Mouse (Mus musculus) hindbrain, embryonic 10.5 days (tissue): ENCODE results near the gene Dse. TPM values are rescaled to one million over a fixed set of nuclear protein-coding genes. Genes with fewer than 3 reads are reported as not detected.
A peak's percentile ranks its signal among the peaks of the same experiment; 100 is the strongest.

Experiments
- DNase-seq: peaks from one replicate; pipeline ENCODE4 v3.0.0-alpha.2; 2017; ENCODE audit warnings: low spot score
- H3K27ac ChIP-seq: fragments of 300-500 bp; sonication (generic); 2 replicates; pipeline ENCODE4 v1.5.1; 2016; ENCODE audit warnings: mild to moderate bottlenecking, moderate library complexity
- H3K27me3 ChIP-seq: fragments of 300-500 bp; sonication (generic); 2 replicates; pipeline ENCODE4 v1.6.1; 2016; ENCODE audit warnings: mild to moderate bottlenecking; ENCODE audit not compliant: poor library complexity, insufficient read depth, severe bottlenecking
- H3K36me3 ChIP-seq: fragments of 300-500 bp; sonication (generic); 2 replicates; pipeline ENCODE4 v1.6.1; 2016; ENCODE audit warnings: mild to moderate bottlenecking, moderate library complexity
- H3K4me1 ChIP-seq: fragments of 300-500 bp; sonication (generic); replicated peaks from 2 replicates; pipeline ENCODE4 v1.6.1; 2016; ENCODE audit warnings: mild to moderate bottlenecking
- H3K4me3 ChIP-seq: fragments of 300-500 bp; sonication (generic); 2 replicates; pipeline ENCODE4 v1.5.1; 2016; ENCODE audit warnings: mild to moderate bottlenecking, moderate library complexity
- H3K9me3 ChIP-seq: fragments of 300-500 bp; sonication (generic); 2 replicates; pipeline ENCODE4 v1.6.1; 2016; ENCODE audit warnings: mild to moderate bottlenecking, moderate library complexity
- WGBS: fragments of 180-500 bp; shearing (Covaris S2); methylation state at CpG from one replicate; pipeline ENCODE4 v1.1.7; 2016; 5-methylcytosine and 5-hydroxymethylcytosine counted together
- polyA plus RNA-seq: library from polyadenylated mRNA; unstranded; fragments of >200 nt; fragmentation: Nextera tagmentation; extraction: Ambion mirVana; gene quantifications from 2 replicates; pipeline ENCODE4 v1.2.1, GENCODE M21; 2016

Dse gene
- polyA plus RNA-seq, 1 experiment from 2014 or later, result 18.4 TPM

DNA sequence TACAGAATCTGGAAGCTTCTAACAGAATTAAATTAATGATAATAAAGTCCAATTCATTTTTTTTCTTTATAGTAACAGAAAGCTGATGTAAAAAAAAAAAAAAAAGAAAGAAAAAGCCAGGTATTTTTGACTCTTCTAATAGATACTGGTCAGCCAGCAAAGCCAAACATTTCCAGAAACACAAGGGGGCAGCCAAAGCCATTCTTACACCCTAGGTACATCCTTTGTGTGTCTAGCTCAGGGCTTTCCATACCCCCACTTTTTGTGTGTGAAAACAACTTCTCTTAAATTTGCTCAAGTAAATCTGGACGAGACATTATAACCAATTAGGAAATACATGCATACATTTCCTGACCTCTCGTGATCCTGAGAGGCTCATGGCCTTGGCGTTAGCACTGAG lies 55.7 kb downstream of the Dse start:
- no peak overlapping the region for H3K4me3 ChIP-seq
- H3K27me3 ChIP-seq, result no peaks in the 10 kb centered on the region
- no peak overlapping the region for H3K27ac ChIP-seq
- WGBS, result 84% methylated on average over 3 of the region's 3 CpGs
- no peaks in the 10 kb centered on the region for H3K4me1 ChIP-seq
- no peak for DNase-seq
- H3K9me3 ChIP-seq, result no peaks in the 10 kb centered on the region
- peaks cover 20% of the 10 kb centered on the region for H3K36me3 ChIP-seq

DNA sequence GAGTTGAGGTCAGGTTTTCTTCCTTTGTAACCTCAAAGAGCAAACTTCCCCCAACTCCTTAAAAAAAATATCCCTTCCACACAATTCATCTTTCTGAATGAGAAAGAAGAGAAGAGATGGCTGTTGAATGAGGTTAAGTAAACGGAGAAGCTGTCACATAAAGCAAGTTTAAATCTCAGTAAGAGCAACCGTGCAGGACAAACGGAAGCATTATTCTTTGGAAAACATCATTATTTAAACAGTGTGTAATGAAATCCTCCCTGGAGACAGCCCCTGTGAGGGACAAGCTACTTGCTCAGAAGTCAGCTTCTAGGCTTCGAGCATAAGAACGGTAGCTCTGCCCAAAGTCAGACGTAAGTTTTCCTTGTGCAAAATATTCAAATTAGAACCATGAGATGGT lies 57.1 kb downstream of the Dse start:
- Histone ChIP-seq H3K36me3 (peaks cover 20% of the 10 kb centered on the region), H3K4me1 (no peaks in the 10 kb centered on the region), H3K27me3 (no peaks in the 10 kb centered on the region), H3K4me3 (no peak overlapping the region), H3K9me3 (no peaks in the 10 kb centered on the region), H3K27ac (no peak overlapping the region)
- no peak for DNase-seq
- WGBS, result 58% methylated on average over 6 of the region's 6 CpGs

DNA sequence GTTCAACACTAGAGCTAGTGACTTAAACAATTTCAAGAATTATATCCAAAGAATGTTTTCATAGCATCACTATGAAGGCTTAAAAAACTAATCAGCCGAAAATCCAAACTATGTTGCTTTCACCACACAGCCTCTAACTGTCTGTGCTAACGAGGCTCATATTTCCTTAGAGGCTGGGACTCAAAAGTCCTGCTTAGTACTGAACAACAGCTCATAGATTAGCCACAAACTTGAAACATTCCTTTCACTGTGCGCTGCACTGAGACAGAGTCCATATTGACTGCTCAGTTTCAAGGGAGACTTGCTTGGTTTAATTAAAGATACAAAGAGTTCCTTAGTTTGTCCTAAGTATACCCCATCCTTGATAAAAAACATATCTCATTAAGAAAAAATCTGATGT lies 57.7 kb downstream of the Dse start:
- H3K4me3 ChIP-seq, result no peak overlapping the region
- DNase-seq, result no peak
- no peaks in the 10 kb centered on the region for H3K4me1 ChIP-seq
- H3K9me3 ChIP-seq, result no peaks in the 10 kb centered on the region
- peaks cover 20% of the 10 kb centered on the region for H3K36me3 ChIP-seq
- H3K27me3 ChIP-seq, result no peaks in the 10 kb centered on the region
- 76% methylated on average over 3 of the region's 3 CpGs for WGBS
- no peak overlapping the region for H3K27ac ChIP-seq

DNA sequence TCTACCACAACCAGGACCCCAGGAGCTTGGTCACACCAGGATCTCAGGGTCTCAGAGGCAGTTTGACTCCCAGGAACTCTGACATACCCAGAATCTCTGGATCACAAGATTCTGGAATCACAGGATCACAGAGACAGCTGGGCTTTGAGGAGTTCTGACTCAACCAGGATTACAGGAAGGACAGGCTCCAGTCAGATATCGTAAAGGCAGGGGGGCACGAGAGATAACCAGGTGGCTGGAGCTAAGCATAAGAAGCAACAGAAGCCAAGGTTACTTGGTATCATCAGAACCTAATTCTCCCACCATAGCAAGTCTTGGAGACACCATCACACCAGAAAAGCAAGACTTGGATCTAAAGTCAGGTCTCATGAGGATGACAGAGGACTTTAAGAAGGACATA lies 65.8 kb downstream of the Dse start:
- no peak for DNase-seq
- Histone ChIP-seq H3K4me1 (peaks cover 9% of the 10 kb centered on the region), H3K27me3 (no peaks in the 10 kb centered on the region), H3K27ac (no peak overlapping the region), H3K36me3 (no peaks in the 10 kb centered on the region), H3K4me3 (no peak overlapping the region), H3K9me3 (peaks cover 9% of the 10 kb centered on the region; the same call in 1 of the 2 replicates)
- WGBS, result 88% methylated on average over 2 of the region's 2 CpGs

DNA sequence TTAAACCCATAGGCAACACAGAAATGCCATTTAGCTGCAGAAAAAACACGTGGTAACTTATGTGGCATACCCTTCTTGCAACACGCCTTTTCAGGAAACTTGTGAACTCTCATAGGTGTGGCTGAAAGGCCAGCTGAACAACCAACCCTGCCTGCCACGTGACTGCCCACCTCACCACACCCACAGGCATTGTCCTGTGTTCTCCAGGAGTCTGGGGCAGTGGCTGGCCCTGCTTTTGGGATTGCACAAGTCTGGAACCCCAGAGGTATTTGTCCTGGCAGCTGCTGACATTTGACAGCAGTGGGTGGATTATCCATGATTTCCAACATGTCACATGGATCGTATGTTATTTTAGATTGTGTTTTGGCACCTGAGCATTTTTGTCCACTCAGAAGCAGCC lies 67.7 kb downstream of the Dse start:
- Histone ChIP-seq H3K36me3 (no peaks in the 10 kb centered on the region), H3K27me3 (no peaks in the 10 kb centered on the region), H3K4me1 (peaks cover 16% of the 10 kb centered on the region), H3K27ac (no peak overlapping the region), H3K4me3 (no peak overlapping the region), H3K9me3 (peaks cover 9% of the 10 kb centered on the region; the same call in 1 of the 2 replicates)
- DNase-seq, result no peak
- WGBS, result 75% methylated on average over 4 of the region's 4 CpGs

DNA sequence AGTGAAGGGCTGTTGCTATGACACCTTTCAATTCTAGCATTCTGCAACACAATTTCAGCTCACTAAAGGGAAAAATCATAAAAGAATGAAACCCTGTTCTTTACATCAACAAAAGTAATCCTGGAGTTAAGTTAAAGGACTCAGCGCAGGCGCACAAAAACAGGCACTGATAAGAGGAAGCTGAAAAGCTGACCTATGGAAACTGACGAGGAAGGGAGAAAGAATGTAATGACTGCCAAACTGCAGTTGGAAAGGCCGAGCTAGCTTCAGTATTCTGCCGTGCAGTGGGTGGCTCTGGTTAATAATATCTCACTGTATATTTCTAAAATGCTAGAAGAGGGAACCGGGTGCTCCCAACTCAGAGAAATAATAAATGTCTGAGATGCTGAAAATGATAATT lies 69.5 kb downstream of the Dse start:
- DNase-seq, result no peak
- H3K36me3 ChIP-seq, result no peaks in the 10 kb centered on the region
- H3K4me3 ChIP-seq, result no peak overlapping the region
- peaks cover 16% of the 10 kb centered on the region for H3K4me1 ChIP-seq
- H3K27ac ChIP-seq, result no peak overlapping the region
- peaks cover 5% of the 10 kb centered on the region; the same call in 1 of the 2 replicates for H3K9me3 ChIP-seq
- 75% methylated on average over 6 of the region's 6 CpGs for WGBS
- no peaks in the 10 kb centered on the region for H3K27me3 ChIP-seq

DNA sequence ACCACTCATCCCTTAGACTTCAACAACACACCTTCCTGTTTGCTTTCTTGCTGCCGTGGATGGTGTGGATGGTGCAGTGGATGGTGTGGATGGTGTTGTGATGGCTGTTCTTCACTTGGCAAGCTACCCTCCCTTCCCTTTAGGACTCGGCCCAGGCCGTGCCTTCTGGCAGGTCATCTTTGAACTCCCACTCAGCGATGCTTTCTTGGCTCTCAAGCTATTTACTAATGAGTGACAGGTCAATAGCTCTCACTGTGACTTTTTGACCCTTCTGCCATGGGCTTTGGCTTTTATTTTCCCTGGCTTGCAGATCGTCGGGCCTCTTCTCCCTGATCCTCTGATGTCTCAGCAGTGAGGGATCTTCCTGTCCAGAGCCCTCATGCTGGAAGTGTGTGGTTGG lies 71.1 kb downstream of the Dse start:
- peaks cover 16% of the 10 kb centered on the region for H3K4me1 ChIP-seq
- no peaks in the 10 kb centered on the region for H3K9me3 ChIP-seq
- DNase-seq, result peak; percentile 38
- no peaks in the 10 kb centered on the region for H3K36me3 ChIP-seq
- no peak overlapping the region for H3K27ac ChIP-seq
- 16% methylated on average over 6 of the region's 6 CpGs for WGBS
- H3K27me3 ChIP-seq, result no peaks in the 10 kb centered on the region
- no peak overlapping the region for H3K4me3 ChIP-seq

DNA sequence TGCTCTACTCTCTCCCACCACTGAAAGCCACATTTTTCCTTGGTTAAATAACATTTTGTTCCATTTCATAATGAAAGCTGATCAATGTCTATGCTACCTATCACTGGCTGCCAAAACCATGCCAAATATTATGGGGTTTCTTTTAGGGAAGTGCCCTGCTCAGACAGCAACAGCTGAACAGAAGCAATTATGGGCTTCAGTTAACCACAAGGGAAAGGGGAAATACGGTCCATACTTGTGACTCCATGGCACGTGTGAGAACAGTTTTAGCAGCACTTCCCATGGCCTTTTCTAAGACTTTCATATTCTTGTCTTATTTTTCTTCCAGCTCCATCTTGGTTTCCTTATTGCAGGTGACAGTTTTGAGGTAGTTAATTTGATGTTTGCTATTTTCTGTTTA lies 76.2 kb downstream of the Dse start:
- WGBS, result 78% methylated on average over 2 of the region's 2 CpGs
- H3K9me3 ChIP-seq, result no peaks in the 10 kb centered on the region
- H3K27ac ChIP-seq, result no peak overlapping the region
- peaks cover 12% of the 10 kb centered on the region for H3K4me1 ChIP-seq
- H3K27me3 ChIP-seq, result peaks cover 18% of the 10 kb centered on the region
- no peak for DNase-seq
- no peak overlapping the region for H3K4me3 ChIP-seq
- H3K36me3 ChIP-seq, result no peaks in the 10 kb centered on the region

DNA sequence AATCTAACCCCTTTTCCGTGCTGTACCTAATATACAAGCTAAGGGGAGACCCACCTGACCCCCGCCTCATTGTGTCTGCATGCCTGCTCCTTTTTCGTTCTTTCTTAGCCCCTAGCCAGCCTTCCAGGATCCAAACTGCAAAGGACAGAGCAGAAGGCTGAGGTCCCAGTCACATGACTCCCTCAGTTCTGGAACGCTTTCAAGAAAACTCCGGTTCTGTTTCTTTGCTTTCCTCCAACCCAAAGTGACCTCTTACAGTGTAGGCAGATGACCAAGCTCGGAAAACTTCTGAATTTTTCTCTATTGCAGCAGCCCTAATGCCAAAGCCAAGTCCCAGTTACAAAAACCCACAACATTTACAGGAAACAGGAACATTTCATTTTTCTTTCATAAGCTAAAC lies 79.1 kb downstream of the Dse start:
- no peaks in the 10 kb centered on the region for H3K9me3 ChIP-seq
- 89% methylated on average over 6 of the region's 6 CpGs for WGBS
- H3K27ac ChIP-seq, result no peak overlapping the region
- H3K4me1 ChIP-seq, result peaks cover 8% of the 10 kb centered on the region
- H3K27me3 ChIP-seq, result peaks cover 18% of the 10 kb centered on the region
- H3K4me3 ChIP-seq, result no peak overlapping the region
- no peaks in the 10 kb centered on the region for H3K36me3 ChIP-seq
- DNase-seq, result no peak

DNA sequence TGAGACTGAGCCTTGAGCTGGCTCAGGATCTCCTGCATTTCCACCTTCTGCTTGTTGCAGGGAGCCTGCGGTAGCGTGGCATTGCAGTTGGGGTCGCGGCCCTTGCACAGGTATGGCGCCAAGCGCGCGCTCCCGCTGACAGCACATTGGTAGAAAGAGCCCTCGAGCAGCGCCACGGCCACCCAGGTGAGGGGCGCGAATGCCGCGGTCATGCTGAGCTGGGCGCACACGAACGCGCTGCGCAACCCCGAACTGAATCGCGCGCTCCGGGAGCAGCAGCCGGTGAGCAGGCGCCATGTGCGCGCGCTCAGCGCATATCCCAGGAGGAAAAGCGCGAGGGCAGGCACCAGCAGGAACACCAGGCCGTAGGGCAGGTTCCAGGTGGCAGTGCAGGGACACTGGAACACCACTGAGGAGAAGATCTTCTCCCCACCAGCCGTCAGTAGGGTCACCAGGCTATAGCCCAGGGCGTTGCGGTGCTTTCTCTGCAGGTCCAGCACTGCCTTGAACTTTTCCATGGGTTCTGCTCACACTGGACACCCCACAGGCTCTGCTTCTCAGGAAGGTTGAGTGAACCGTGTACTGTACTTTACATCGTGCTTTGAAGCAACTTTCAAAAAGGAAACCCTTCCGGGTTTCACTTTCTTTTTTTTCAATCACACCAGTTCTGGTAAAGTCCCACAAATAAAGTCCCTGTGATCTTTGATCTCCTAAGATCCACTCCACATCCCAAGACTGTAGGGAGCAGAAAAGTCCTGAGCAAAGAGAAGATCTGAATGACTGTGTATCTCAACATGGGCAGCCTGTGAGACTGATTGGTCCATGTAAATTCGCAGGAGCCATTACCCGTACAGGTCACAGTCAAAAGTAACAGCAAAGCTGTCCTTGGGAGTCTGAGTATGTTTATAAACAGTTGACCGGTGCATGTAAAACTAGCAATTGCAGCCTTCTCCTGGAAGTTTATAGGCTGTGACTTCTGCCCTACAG lies 79.8 kb downstream of the Dse start, which contains the start of gene Calhm6:
Gene Calhm6, minus strand, starts transcription at position 593 of the 987 bp plus-strand sequence.
- Histone ChIP-seq H3K9me3 (no peaks in the 10 kb centered on the region), H3K27me3 (peaks cover 18% of the 10 kb centered on the region), H3K27ac (peak within 1 kb of the TSS; percentile 71), H3K4me1 (peaks cover 8% of the 10 kb centered on the region), H3K4me3 (peak within 1 kb of the TSS; percentile 62), H3K36me3 (no peaks in the 10 kb centered on the region)
- WGBS, result 21% methylated on average over 44 of the region's 44 CpGs
- DNase-seq, result peak; percentile 46

DNA sequence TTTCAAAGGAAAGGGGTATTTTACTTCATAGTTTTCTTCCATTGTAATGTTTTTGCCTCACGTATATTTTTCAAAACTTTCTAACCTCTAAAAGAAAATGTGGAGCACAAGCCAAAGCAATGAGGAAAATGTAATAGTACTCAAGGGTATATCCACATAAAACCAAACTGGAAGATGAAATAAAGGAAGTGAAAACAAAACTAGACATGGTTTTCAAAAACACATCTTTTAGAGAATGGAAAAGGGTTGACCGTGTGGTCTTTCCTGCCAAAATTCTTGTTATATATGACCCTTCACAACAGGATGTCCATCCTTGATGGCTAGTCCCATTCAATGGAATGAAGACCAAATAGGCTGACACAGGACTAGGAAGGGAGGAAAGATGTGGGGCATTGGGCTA lies 89.1 kb downstream of the Dse start:
- Histone ChIP-seq H3K36me3 (no peaks in the 10 kb centered on the region), H3K27me3 (no peaks in the 10 kb centered on the region), H3K27ac (no peak overlapping the region), H3K9me3 (no peaks in the 10 kb centered on the region), H3K4me3 (no peak overlapping the region), H3K4me1 (no peaks in the 10 kb centered on the region)
- WGBS, result 91% methylated on average over 2 of the region's 2 CpGs
- DNase-seq, result no peak

DNA sequence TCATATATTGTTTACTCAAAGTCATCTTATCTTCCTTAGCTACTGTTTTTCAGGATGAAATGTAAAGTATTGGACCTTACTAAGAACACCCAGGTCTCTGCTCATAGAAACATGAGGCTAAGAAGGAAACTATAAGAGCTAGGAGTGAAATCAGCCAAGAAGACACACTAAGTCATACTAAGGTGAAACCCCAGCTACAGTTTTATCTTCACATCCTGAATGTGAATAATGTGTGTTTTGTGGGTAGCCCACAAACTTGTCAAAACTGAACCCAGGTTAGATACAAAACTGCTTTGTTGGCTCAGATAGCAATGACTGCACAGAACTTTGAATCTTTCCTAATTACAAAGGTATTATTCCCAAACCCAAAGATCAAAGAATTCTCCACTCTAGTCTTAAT lies 89.7 kb downstream of the Dse start:
- H3K9me3 ChIP-seq, result no peaks in the 10 kb centered on the region
- H3K27me3 ChIP-seq, result no peaks in the 10 kb centered on the region
- no peak overlapping the region for H3K4me3 ChIP-seq
- no peaks in the 10 kb centered on the region for H3K4me1 ChIP-seq
- no peaks in the 10 kb centered on the region for H3K36me3 ChIP-seq
- no peak overlapping the region for H3K27ac ChIP-seq
- DNase-seq, result no peak

DNA sequence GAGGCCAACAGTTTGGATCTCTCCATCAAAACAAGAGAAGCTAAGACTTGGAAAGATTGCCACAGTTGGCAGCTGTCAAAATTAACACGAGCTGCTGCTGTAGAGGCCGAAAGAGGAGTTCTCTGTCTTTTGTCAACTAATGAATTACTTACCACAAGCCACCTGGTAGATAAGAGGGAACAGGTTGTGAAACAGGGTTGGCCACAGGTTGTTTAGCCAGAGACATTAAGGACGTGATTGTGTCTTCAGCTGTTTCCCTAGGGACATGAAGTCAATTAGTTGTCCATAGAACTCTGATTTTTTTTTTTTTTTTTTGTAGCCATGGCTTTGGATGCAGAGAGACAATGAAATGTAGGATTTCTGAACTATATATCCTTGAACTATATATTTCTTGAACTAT lies 90.4 kb downstream of the Dse start:
- Histone ChIP-seq H3K27ac (no peak overlapping the region), H3K4me3 (no peak overlapping the region), H3K36me3 (no peaks in the 10 kb centered on the region), H3K9me3 (no peaks in the 10 kb centered on the region), H3K4me1 (no peaks in the 10 kb centered on the region), H3K27me3 (no peaks in the 10 kb centered on the region)
- DNase-seq, result no peak
- 66% methylated on average over 3 of the region's 3 CpGs for WGBS
